Mouse (Mus musculus): Measurements from ENCODE around the gene Adamts15.
A peak's percentile ranks its signal among the peaks of the same experiment; 100 is the strongest.

GRCm38 (mm10) chr9:30971967-30972366 is 49.7 kb upstream of the Adamts15 start:
- TF ChIP-seq CTCF (IDR thresholded peaks at IDR 0.05) (peak; percentile 41), EP300 (IDR thresholded peaks at IDR 0.05) (no peak)
